Mouse (Mus musculus) T-helper 1 cell (primary cell): Measurements from ENCODE around the gene Ccar1.
"Not testable (repeated sequence)": the region's sequence is repeated elsewhere in the genome, so short reads cannot be mapped to it uniquely, and the experiment has no call there.

ENCODE experiments used
- in situ Hi-C: fragments of 300-600 bp; cut with MboI, MseI; formaldehyde crosslinking; loops from one replicate; pipeline ENCODE4 v1.15.1; 2025; ENCODE audit warnings: high pct_unique_total_duplicates

Ccar1 gene

GRCm38 (mm10) chr10:62792177-62793090 is at the start of gene Ccar1:
Ccar1 (minus strand) TSS chr10:62792286.
- in situ Hi-C loops = no loop called here

DNA sequence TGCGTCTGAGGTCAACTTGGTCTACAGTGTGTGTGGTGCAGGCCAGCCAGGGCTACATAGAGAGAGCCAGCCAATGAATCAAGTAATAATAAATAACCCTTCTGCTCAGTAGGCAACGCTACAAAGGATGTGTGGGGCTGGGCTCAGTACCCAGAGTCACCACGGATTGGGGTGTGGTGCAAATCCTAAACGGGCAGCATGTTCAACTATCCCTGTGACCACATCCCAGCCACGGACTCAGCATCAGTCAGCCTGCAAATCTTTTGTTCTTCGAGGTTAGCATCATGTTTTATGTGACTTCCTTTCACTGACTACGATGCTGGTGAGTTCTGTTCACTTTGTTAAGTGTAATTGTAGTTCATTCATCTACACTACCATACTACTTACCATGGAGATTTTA is 48.6 kb upstream of the Ccar1 start:
- in situ Hi-C loops = no loop called here

- in situ Hi-C loops = no loop called here
Measured at GRCm38 (mm10) chr10:62837987-62838386, 45.9 kb upstream of the Ccar1 start.

DNA sequence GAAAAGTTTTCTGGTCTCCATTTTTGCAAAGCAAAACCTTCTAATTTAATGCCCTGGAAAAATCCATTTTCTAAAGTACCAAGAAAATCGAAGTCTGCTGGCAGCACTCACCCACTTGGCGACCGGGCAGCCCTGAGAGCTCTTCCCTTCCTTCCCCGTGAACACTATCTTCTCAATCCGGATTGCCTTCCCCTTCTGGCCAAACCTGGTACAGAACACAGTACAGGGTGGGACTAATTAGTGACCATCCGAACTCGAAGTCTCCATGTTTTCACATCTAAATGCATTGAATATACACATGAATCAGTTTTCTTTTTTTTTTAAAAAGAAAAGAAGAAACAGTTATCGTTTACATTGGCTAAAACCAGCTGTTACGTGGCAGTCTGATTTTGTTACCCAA is 40.7 kb upstream of the Ccar1 start:
- in situ Hi-C loops = no loop called here

GRCm38 (mm10) chr10:62831546-62831945 is 39.5 kb upstream of the Ccar1 start:
- in situ Hi-C loops = no loop called here

GRCm38 (mm10) chr10:62824474-62824873 is 32.4 kb upstream of the Ccar1 start:
- in situ Hi-C loops = no loop called here

DNA sequence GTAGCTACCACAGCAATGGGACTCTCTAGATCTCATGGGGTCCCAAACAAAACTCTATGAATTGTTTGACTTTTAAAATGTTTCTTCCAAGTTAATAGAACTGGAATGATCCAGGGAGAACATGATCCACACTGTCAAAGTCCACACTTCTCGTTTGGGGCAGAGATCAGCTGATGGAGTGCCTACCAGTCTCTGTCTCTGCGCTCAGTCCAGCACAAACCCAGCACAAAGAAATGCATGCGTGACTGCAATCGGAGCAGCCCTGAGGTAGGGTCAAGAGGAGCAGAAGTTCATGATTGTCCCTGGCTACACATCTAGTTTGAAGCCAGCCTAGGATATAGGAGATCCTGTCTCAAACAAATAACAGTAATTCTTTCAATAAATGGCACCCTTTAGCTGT is 31.3 kb upstream of the Ccar1 start:
- in situ Hi-C loops = no loop called here

DNA sequence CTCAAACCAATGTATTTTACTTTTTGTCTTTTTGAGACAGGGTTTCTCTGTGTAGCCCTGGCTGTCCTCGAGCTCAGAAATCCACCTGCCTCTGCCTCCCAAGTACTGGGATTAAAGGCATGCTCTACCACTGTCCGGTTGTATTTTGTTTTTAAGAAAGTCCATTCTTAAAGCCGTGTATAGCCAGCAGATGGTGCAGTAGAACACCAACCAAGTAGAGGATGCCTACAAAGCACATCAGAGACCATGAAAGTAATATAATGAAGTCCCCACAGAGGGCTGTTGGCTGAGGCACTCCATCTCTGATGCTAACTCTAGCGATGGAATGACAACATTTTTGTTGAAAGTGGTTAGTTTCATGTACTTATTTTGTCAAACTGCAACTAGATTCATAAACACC is 17.9 kb upstream of the Ccar1 start:
- in situ Hi-C loops = no loop called here

- in situ Hi-C loops = no loop called here
Measured at GRCm38 (mm10) chr10:62808766-62809165, 16.7 kb upstream of the Ccar1 start.

DNA sequence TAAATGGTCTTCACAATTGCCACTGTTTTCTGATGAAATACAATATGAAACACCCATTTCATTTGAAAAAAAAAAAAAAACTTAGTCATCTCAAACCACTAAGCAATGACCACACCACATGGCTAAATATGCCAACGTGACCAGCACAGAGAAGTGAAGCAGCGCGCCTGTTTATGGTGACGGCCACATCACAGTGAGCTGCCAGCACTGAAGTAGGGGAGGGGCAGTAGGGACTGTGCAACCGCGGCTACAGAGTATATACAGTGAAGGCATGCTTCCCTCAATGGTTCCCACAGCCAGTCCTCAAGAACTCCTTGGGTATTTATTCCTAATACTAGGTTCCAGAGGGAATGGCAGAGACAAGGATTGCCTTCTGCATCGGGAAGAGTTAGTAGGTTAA is 16.2 kb upstream of the Ccar1 start:
- in situ Hi-C loops = no loop called here

- in situ Hi-C loops = no loop called here
Measured at GRCm38 (mm10) chr10:62804106-62804505, 12.0 kb upstream of the Ccar1 start.

GRCm38 (mm10) chr10:62803296-62803695 is 11.2 kb upstream of the Ccar1 start:
- in situ Hi-C loops = no loop called here

DNA sequence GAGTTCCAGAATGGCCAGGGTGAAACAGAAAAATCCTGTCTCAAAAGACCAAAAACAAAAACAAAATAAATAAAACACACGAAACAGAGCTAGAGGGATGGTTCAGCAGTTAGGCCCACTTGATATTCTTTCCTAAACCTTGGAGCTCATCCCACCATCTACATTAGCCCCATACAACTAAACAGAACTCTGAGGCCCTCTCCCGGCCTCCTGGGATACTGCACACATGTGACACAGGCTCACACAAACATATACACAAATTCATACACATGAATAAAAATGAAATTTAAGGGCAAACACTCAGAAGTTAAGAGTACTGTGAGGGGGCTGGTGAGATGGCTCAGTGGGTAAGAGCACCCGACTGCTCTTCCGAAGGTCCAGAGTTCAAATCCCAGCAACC is 2.1 kb upstream of the Ccar1 start:
- in situ Hi-C loops = no loop called here

DNA sequence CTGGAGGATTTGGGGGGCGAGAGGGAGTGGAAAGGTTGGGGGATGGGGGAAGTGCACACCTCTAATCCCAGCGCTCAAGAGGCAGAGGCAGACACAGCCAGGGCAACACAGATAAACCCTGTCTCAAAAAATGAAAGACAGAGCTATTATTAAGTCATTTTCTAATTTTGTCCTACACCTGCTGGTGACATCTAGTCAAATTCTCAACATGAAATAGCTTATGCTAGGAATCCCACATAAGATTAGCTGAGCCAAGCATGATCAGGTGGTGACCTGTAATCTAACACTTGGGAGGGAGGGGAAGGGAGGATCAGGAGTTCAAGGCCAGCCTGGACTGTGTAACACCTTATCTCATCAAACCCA is 986 bp upstream of the Ccar1 start:
- in situ Hi-C loops = no loop called here

- in situ Hi-C loops = no loop called here
Measured at GRCm38 (mm10) chr10:62791251-62792176, 572 bp downstream of the Ccar1 start.

GRCm38 (mm10) chr10:62781776-62782175 is 10.3 kb downstream of the Ccar1 start:
- in situ Hi-C loops = not testable (repeated sequence)

DNA sequence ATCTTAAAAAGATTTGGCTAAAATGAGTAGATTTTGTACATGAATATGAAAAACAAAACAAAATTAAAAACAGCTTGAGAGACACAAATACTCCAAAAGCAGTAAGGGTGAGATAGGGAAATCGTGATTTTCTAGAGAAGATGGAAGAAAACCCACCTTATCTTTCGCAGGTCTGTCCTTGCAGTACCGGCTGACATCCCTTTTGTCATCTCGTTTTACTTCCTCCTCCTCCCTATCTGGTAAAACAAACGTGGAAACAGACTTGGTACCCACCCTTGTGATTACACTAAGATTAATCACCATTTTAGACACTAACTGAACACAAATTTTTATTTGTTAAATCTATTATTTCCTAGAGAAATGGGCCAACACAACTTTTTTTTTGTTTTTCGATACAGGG is 41.3 kb downstream of the Ccar1 start:
- in situ Hi-C loops = loop anchor here (10.0 kb wide), 1 partner anchor 254 kb away; no protein-coding TSS in a partner anchor

GRCm38 (mm10) chr10:62739961-62740737 is 51.9 kb downstream of the Ccar1 start:
- in situ Hi-C loops = no loop called here

DNA sequence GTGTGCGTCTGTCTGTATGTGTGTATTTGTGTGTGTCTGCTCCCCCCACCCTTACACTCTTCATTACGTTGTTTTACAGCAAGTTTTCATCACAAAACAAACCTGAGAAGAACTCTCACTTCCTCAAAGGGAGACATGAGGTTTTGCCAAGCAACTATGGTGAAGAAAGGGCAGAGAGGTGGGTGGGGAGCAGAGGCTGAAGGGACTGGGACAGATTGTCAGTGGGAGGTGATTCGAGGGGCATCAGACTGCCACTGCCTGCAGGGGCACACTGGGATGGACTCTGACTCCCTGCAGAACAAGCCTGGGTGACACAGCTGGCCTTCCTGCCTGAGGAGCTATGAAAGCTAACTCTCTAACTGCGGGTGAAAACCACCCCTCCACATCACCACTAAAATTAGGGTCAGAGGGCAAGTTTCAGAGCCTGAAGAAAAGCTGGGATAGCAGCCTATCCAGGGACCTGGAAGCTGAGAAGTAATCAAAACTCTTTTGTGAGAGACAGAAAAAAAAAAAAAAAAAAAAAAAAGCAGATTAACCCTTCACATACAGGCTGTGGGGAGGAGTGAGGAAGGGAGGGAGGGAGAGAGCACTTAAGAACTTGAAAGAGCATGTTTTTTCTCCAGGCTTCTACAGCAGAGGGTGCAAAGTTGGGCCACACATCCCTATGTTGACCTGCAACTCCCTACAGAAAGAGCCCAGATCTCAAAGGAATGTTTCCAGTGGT is 55.0 kb downstream of the Ccar1 start:
- in situ Hi-C loops = no loop called here

DNA sequence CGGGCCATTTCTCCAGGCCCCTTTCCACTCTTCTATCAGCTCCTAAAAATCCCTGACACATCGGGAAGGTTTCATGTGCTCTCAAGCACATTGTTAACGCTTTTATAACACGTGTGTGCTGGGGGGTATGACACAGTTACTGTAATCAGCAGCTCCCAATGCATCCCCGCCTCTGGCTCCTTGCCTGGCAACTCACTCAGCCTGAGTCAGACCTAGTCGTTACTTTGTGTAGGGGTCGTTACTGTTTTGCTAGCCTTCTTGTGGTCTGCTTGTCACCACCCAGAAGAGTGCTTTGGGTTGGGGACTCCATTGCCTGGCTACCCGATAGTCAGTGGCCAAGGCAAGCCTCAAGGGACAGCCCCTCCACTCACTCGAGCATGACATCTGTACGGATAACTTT is 61.3 kb downstream of the Ccar1 start:
- in situ Hi-C loops = no loop called here
